Comparison of ENCODE assay signal across 19 mouse cellular contexts in genomic region chr11:119817898-119818297, GRCm38 (mm10).
A peak's percentile ranks its signal among the peaks of the same experiment; 100 is the strongest.
DNase-seq lines count a peak whose midpoint lies in the region; ATAC-seq lines count a peak whose summit lies in the region.
"Had no signal": no experiment of that assay in that cellular context is flagged by ENCODE, and none has a peak within 500 bp of the region (broad histone marks: within the 10 kb centered on the region; RNA-seq: fewer than 3 reads in every experiment).

No protein-coding gene starts in this region.

- no peak overlapping the region for H3K4me3 ChIP-seq in hindbrain, embryonic 13.5 days
- no peak overlapping the region for H3K4me3 ChIP-seq in hindbrain, embryonic 10.5 days
- no peak overlapping the region for H3K4me3 ChIP-seq in limb, embryonic 10.5 days
- H3K4me3 ChIP-seq: embryonic facial prominence, embryonic 12.5 days; forebrain, embryonic 15.5 days; hindbrain, embryonic 15.5 days; limb, embryonic 13.5 days; midbrain, embryonic 10.5 days had no signal

- H3K9me3 ChIP-seq in hindbrain, embryonic 13.5 days = no peaks in the 10 kb centered on the region
- H3K9me3 ChIP-seq in hindbrain, embryonic 10.5 days = no peaks in the 10 kb centered on the region
- H3K9me3 ChIP-seq in limb, embryonic 10.5 days (replicated peaks) = no peaks in the 10 kb centered on the region
- H3K9me3 ChIP-seq: embryonic facial prominence, embryonic 12.5 days; forebrain, embryonic 15.5 days; hindbrain, embryonic 15.5 days; limb, embryonic 13.5 days; midbrain, embryonic 10.5 days had no signal

- ATAC-seq in hindbrain, embryonic 13.5 days (ENCODE audit: low FRiP score) = no peak
- ATAC-seq: forebrain, embryonic 15.5 days had no signal

- DNase-seq in cerebellum, adult 11 months = peak; percentile 35
- no peak for DNase-seq in cerebellum, postnatal 4 days (ENCODE audit: low spot score in 2 of 2)
- DNase-seq in hindbrain, embryonic 10.5 days (ENCODE audit: low spot score) = no peak
- peak; percentile 41 for DNase-seq in NIH3T3 (ENCODE audit: low read depth)
- no peak for DNase-seq in limb, embryonic 10.5 days (ENCODE audit: low spot score)
- DNase-seq in urinary bladder, postnatal 36 days (ENCODE audit: low spot score in 2 of 2) = no peak
- no peak for DNase-seq in gastrocnemius, adult 18-20 months (ENCODE audit: low spot score)
- DNase-seq: adrenal gland, postnatal 10 days; gastrocnemius, postnatal 10 days; kidney, adult 2 months; kidney, postnatal 4 days; lung, embryonic 14.5 days; thymus, postnatal 14 days had no signal

- 45% methylated on average over 3 of the region's 3 CpGs for WGBS in hindbrain, embryonic 13.5 days
- 63% methylated on average over 3 of the region's 3 CpGs for WGBS in hindbrain, embryonic 10.5 days
- 82% methylated on average over 3 of the region's 3 CpGs for WGBS in limb, embryonic 10.5 days

- peaks cover 32% of the 10 kb centered on the region for H3K36me3 ChIP-seq in hindbrain, embryonic 13.5 days
- peaks cover 73% of the 10 kb centered on the region for H3K36me3 ChIP-seq in hindbrain, embryonic 10.5 days
- peaks cover 69% of the 10 kb centered on the region for H3K36me3 ChIP-seq in limb, embryonic 10.5 days
- H3K36me3 ChIP-seq: forebrain, embryonic 15.5 days; hindbrain, embryonic 15.5 days had no signal

- no peaks in the 10 kb centered on the region for H3K27me3 ChIP-seq in hindbrain, embryonic 13.5 days
- no peaks in the 10 kb centered on the region for H3K27me3 ChIP-seq in hindbrain, embryonic 10.5 days (ENCODE audit: insufficient read depth, poor library complexity, severe bottlenecking)
- no peaks in the 10 kb centered on the region for H3K27me3 ChIP-seq in limb, embryonic 10.5 days (ENCODE audit: low read depth, poor library complexity, severe bottlenecking)
- H3K27me3 ChIP-seq: embryonic facial prominence, embryonic 12.5 days; forebrain, embryonic 15.5 days; hindbrain, embryonic 15.5 days; limb, embryonic 13.5 days had no signal

- H3K27ac ChIP-seq in hindbrain, embryonic 13.5 days = peak overlapping the region; percentile 30; the same call in 1 of the 2 replicates
- no peak overlapping the region for H3K27ac ChIP-seq in hindbrain, embryonic 10.5 days
- 0 out of 2 replicates have a peak overlapping the region, but pooled peaks have one; percentile 42 for H3K27ac ChIP-seq in limb, embryonic 10.5 days
- H3K27ac ChIP-seq: embryonic facial prominence, embryonic 12.5 days; hindbrain, embryonic 15.5 days; limb, embryonic 13.5 days; midbrain, embryonic 10.5 days had no signal

- H3K4me1 ChIP-seq in hindbrain, embryonic 13.5 days (replicated peaks) = peaks cover 21% of the 10 kb centered on the region
- peaks cover 19% of the 10 kb centered on the region for H3K4me1 ChIP-seq in hindbrain, embryonic 10.5 days (replicated peaks)
- H3K4me1 ChIP-seq in limb, embryonic 10.5 days = peaks cover 10% of the 10 kb centered on the region; the same call in 1 of the 2 replicates
- H3K4me1 ChIP-seq: embryonic facial prominence, embryonic 12.5 days; midbrain, embryonic 10.5 days had no signal

- no peak overlapping the region for H3K4me2 ChIP-seq in hindbrain, embryonic 13.5 days
- H3K4me2 ChIP-seq: embryonic facial prominence, embryonic 12.5 days; forebrain, embryonic 15.5 days; hindbrain, embryonic 15.5 days; limb, embryonic 13.5 days; lung, embryonic 14.5 days had no signal

- no peak overlapping the region for H3K9ac ChIP-seq in hindbrain, embryonic 13.5 days
- H3K9ac ChIP-seq: embryonic facial prominence, embryonic 12.5 days; forebrain, embryonic 15.5 days; hindbrain, embryonic 15.5 days; limb, embryonic 13.5 days; lung, embryonic 14.5 days had no signal

Comparison
In these comparisons a context has a peak if more than half of its experiments do, and no peak if none do; other contexts are left out.
1. DNase-seq: peak in cerebellum, adult 11 months (single experiment) and NIH3T3 (single experiment); none in cerebellum, postnatal 4 days (0 of 2), hindbrain, embryonic 10.5 days (single experiment), limb, embryonic 10.5 days (single experiment), urinary bladder, postnatal 36 days (0 of 2) and gastrocnemius, adult 18-20 months (single experiment).